Mouse (Mus musculus) E14TG2a.4 (cell line): ENCODE measurements around the gene Cmip.

Experiments
- CTCF ChIP-seq: conservative IDR thresholded peaks from 2 replicates; pipeline ENCODE4 v1.5.1; 2014; ENCODE audit warnings: low read length
- NANOG ChIP-seq: IDR thresholded peaks from 2 replicates; pipeline ENCODE4 v1.6.1; 2014; ENCODE audit warnings: borderline replicate concordance, low read length, mixed read lengths

DNA sequence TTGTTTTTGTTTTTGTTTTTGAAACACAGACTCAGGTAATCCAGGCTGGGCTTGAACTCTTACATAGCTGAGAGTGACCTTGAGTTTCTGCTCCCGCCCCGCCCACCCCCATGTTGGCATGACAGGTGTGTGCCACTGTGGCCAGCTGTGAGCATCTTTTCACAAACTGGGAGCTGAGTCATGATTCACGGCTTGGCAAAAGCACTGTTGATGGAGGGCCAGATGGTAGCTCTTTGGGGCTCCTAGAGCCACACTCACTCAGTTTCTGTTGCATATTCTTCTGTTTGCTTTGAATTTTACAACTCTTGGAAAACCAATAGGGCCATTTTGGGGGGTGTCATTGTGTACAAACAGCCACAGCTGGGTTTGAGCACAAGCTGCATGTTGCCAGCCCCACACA lies 149.2 kb downstream of the Cmip start:
- TF ChIP-seq CTCF, result no peak
- TF ChIP-seq NANOG, result no peak
